Mouse (Mus musculus) CH12.LX (cell line): Measurements from ENCODE around the gene Acaa1a. TPM values are rescaled to one million over a fixed set of nuclear protein-coding genes. Genes with fewer than 3 reads are reported as not detected.
"Not testable (repeated sequence)": the region's sequence is repeated elsewhere in the genome, so short reads cannot be mapped to it uniquely, and the experiment has no call there.

Source experiments
- DNase-seq: peaks from one replicate; pipeline ENCODE4 v3.0.0-alpha.2; 2013; ENCODE audit errors: extremely low read depth
- H3K27ac ChIP-seq: 2 replicates; pipeline ENCODE4 v1.5.1; 2012; ENCODE audit warnings: low read depth, mild to moderate bottlenecking, control low read depth, moderate library complexity; ENCODE audit not compliant: insufficient read depth
- H3K27me3 ChIP-seq: replicated peaks from 2 replicates; pipeline ENCODE3; 2012; ENCODE audit warnings: inconsistent platforms
- H3K36me3 ChIP-seq, 2 experiments: replicated peaks in 1 of 2; 2 replicates each; pipeline versions ENCODE3 to v1.6.1; 2012; ENCODE audit warnings: inconsistent platforms in 1 of 2, low read length in 1 of 2, mild to moderate bottlenecking in 1 of 2, mixed read lengths in 1 of 2, moderate library complexity in 1 of 2; ENCODE audit not compliant: control insufficient read depth in 1 of 2, insufficient read depth in 1 of 2
- H3K4me1 ChIP-seq, 2 experiments: 2 replicates each; pipeline ENCODE4 v1.6.1; 2012; ENCODE audit warnings: inconsistent platforms in 1 of 2, moderate library complexity in 1 of 2; ENCODE audit not compliant: insufficient read depth in 2 of 2, control insufficient read depth in 1 of 2
- H3K4me2 ChIP-seq: 2 replicates; pipeline ENCODE4 v1.6.1; 2012; ENCODE audit warnings: low read depth, mild to moderate bottlenecking, control low read depth; ENCODE audit not compliant: poor library complexity, insufficient read depth, severe bottlenecking
- H3K4me3 ChIP-seq, 3 experiments: fragments of 150-350 bp in 1 of 3; sonication (generic) in 1 of 3; replicated peaks in 1 of 3; 2 replicates each; pipeline versions ENCODE3 to v1.5.1; 2011 to 2012; ENCODE audit warnings: low read depth in 2 of 3, low read length in 2 of 3, mild to moderate bottlenecking in 2 of 3, moderate library complexity in 2 of 3, control low read depth in 1 of 3, improper control_type of control experiment in 1 of 3, inconsistent platforms in 1 of 3, mixed read lengths in 1 of 3; ENCODE audit not compliant: poor library complexity in 1 of 3
- H3K79me2 ChIP-seq: replicated peaks from 2 replicates; pipeline ENCODE4 v1.6.1; 2012; ENCODE audit warnings: mild to moderate bottlenecking, moderate library complexity; ENCODE audit not compliant: control insufficient read depth, poor library complexity, insufficient read depth, severe bottlenecking; ENCODE audit errors: extremely low read depth
- H3K9ac ChIP-seq: 2 replicates; pipeline ENCODE4 v1.6.1; 2012; ENCODE audit warnings: low read depth, mild to moderate bottlenecking, control low read depth, moderate library complexity; ENCODE audit not compliant: insufficient read depth
- H3K9me3 ChIP-seq: replicated peaks from 2 replicates; pipeline ENCODE3; 2012; ENCODE audit warnings: low read length, inconsistent platforms, mixed read lengths
- BHLHE40 ChIP-seq: IDR thresholded peaks from 2 replicates; pipeline ENCODE4 v1.6.1; 2011; ENCODE audit warnings: mild to moderate bottlenecking, low read depth, low read length, improper control_type of control experiment
- CHD1 ChIP-seq: IDR thresholded peaks from 2 replicates; pipeline ENCODE4 v1.6.1; 2012; ENCODE audit warnings: low read depth, low read length, improper control_type of control experiment, inconsistent platforms
- CHD2 ChIP-seq: IDR thresholded peaks from 2 replicates; pipeline ENCODE4 v1.6.1; 2011; ENCODE audit warnings: low read length, improper control_type of control experiment
- CTCF ChIP-seq, 2 experiments: IDR thresholded peaks in 1 of 2; conservative IDR thresholded peaks in 1 of 2; 2 replicates each; pipeline ENCODE4 v1.5.1; 2011 to 2012; ENCODE audit warnings: low read depth in 2 of 2, low read length in 2 of 2, improper control_type of control experiment in 1 of 2, inconsistent platforms in 1 of 2, mild to moderate bottlenecking in 1 of 2, moderate library complexity in 1 of 2
- ELF1 ChIP-seq: IDR thresholded peaks from 2 replicates; pipeline ENCODE4 v1.6.1; 2014; ENCODE audit warnings: low read depth, mild to moderate bottlenecking, inconsistent platforms, low read length, improper control_type of control experiment
- EP300 ChIP-seq: IDR thresholded peaks from 2 replicates; pipeline ENCODE4 v1.6.1; 2011; ENCODE audit warnings: low read length, improper control_type of control experiment
- JUND ChIP-seq: conservative IDR thresholded peaks from 2 replicates; pipeline ENCODE4 v1.6.1; 2011; ENCODE audit warnings: low read depth, low read length, improper control_type of control experiment
- KAT2A ChIP-seq: IDR thresholded peaks from 2 replicates; pipeline ENCODE4 v1.6.1; 2012; ENCODE audit warnings: low read length, improper control_type of control experiment, inconsistent platforms; ENCODE audit not compliant: insufficient replicate concordance
- NELFE ChIP-seq: IDR thresholded peaks from 2 replicates; pipeline ENCODE4 v1.6.1; 2011; ENCODE audit warnings: low read depth, low read length, improper control_type of control experiment
- NRF1 ChIP-seq: IDR thresholded peaks from 2 replicates; pipeline ENCODE4 v1.6.1; 2014; ENCODE audit warnings: low read depth, mild to moderate bottlenecking, inconsistent platforms, low read length, improper control_type of control experiment, moderate library complexity
- POLR2AphosphoS2 ChIP-seq: IDR thresholded peaks from 2 replicates; pipeline ENCODE4 v1.6.1; 2011; ENCODE audit warnings: low read depth, low read length, improper control_type of control experiment
- SMC3 ChIP-seq: IDR thresholded peaks from 2 replicates; pipeline ENCODE4 v1.6.1; 2011; ENCODE audit warnings: low read depth, low read length, improper control_type of control experiment
- USF1 ChIP-seq: IDR thresholded peaks from 2 replicates; pipeline ENCODE4 v1.6.1; 2014; ENCODE audit warnings: low read depth, mild to moderate bottlenecking, inconsistent platforms, low read length, improper control_type of control experiment
- USF2 ChIP-seq: conservative IDR thresholded peaks from 2 replicates; pipeline ENCODE4 v1.6.1; 2011; ENCODE audit warnings: low read depth, low read length, improper control_type of control experiment
- ZKSCAN1 ChIP-seq: IDR thresholded peaks from 2 replicates; pipeline ENCODE4 v1.6.1; 2012; ENCODE audit warnings: low read depth, inconsistent platforms, low read length, improper control_type of control experiment, borderline replicate concordance
- dilution Hi-C: fragments of 300-500 bp; cut with MboI; formaldehyde crosslinking; loops from 2 replicates; pipeline ENCODE4 v1.14.3; 2020; ENCODE audit warnings: low sequenced_read_pairs; ENCODE audit not compliant: extremely low pct_unique_long_range_greater_than_20kb, extremely low pct_ligation_motif_present
- in situ Hi-C: fragments of 300-500 bp; cut with MboI; formaldehyde crosslinking; loops from 3 replicates; pipeline ENCODE4 v1.14.3; 2019; ENCODE audit warnings: low sequenced_read_pairs, low pct_ligation_motif_present, low pct_unique_long_range_greater_than_20kb, mixed read lengths
- polyA plus RNA-seq: library from polyadenylated mRNA; unstranded; fragments of >175 nt; gene quantifications from 2 replicates; pipeline ENCODE4 v1.2.1, GENCODE M21; 2012; ENCODE audit warnings: low read depth; ENCODE audit not compliant: insufficient read length
- total RNA-seq, 2 experiments: library from RNA; depleted of rRNA; stranded (reverse); fragments of 300-350 nt in 1 of 2; fragments of >200 nt in 1 of 2; gene quantifications; 2 replicates each; pipeline ENCODE4 v1.2.3; 2012 to 2014

The Acaa1a gene
- total and polyA plus RNA-seq, 3 experiments, result 22.4 to 57.8 (median 24.4) TPM

GRCm38 (mm10) chr9:119365284-119365683 lies 25.8 kb downstream of the Acaa1a start, which contains the start of gene Slc22a14:
TSS of gene Slc22a14 (minus strand) at chr9:119365553.
- dilution Hi-C loops (no loop called here), in situ Hi-C loops (no loop called here)
- Histone ChIP-seq H3K79me2 (no peaks in the 10 kb centered on the region), H3K9ac (no peak within 1 kb of the TSS), H3K4me1 (0 out of 4 replicates have a peak, but pooled peaks cover 0 to 3% of the 10 kb centered on the region in 2 experiments), H3K4me3 (no peak within 1 kb of the TSS), H3K4me2 (no peak within 1 kb of the TSS), H3K9me3 (no peaks in the 10 kb centered on the region), H3K27me3 (no peaks in the 10 kb centered on the region), H3K36me3 (peaks cover 23 to 48% of the 10 kb centered on the region in 2 experiments), H3K27ac (no peak within 1 kb of the TSS)
- DNase-seq, result no peak
- TF ChIP-seq USF2, result no peak
- no peak for TF ChIP-seq POLR2AphosphoS2
- no peak for TF ChIP-seq ZKSCAN1
- TF ChIP-seq CHD1, result no peak
- TF ChIP-seq ELF1, result no peak
- TF ChIP-seq NRF1, result no peak
- TF ChIP-seq JUND, result no peak
- TF ChIP-seq KAT2A, result no peak
- TF ChIP-seq, all 38 proteins: peak for 0

- TF ChIP-seq NELFE (no peak), USF1 (peak; percentile 65), CHD2 (no peak), BHLHE40 (peak; percentile 29; the same call in 1 of the 2 replicates), USF2 (peak; percentile 73), CTCF (conservative IDR thresholded peaks at IDR 0.05 in 1 of 2, IDR thresholded peaks at IDR 0.05 in 1 of 2; ENCODE audit: low read depth in 2 of 2, low read length in 2 of 2) (no peak), ZKSCAN1 (no peak), EP300 (no peak)
- no peaks in the 10 kb centered on the region for H3K27me3 ChIP-seq
- 0 out of 4 replicates have a peak, but pooled peaks cover 0 to 3% of the 10 kb centered on the region in 2 experiments for H3K4me1 ChIP-seq
- no peaks in the 10 kb centered on the region for H3K9me3 ChIP-seq
- no peak overlapping the region for H3K4me3 ChIP-seq
- peak; percentile 16 for DNase-seq
- dilution Hi-C loops (no loop called here), in situ Hi-C loops (no loop called here)
- H3K9ac ChIP-seq, result no peak overlapping the region
- H3K4me2 ChIP-seq, result no peak overlapping the region
- peaks cover 22 to 38% of the 10 kb centered on the region in 2 experiments for H3K36me3 ChIP-seq
- no peak overlapping the region for H3K27ac ChIP-seq
- no peaks in the 10 kb centered on the region for H3K79me2 ChIP-seq
Observed at GRCm38 (mm10) chr9:119368367-119368766, 28.9 kb downstream of the Acaa1a start.

GRCm38 (mm10) chr9:119370770-119371169 lies 31.3 kb downstream of the Acaa1a start:
- H3K4me1 ChIP-seq, DNase-seq, H3K9ac ChIP-seq, H3K4me3 ChIP-seq, H3K27ac ChIP-seq, H3K4me2 ChIP-seq, H3K79me2 ChIP-seq, H3K27me3 ChIP-seq, H3K9me3 ChIP-seq, dilution Hi-C loops, in situ Hi-C loops: not testable (repeated sequence)
- H3K36me3 ChIP-seq, result peaks cover 26 to 37% of the 10 kb centered on the region in 2 experiments
- peak in 1 of 2 experiments; percentile 54; a peak in 2 of 4 replicates for TF ChIP-seq CTCF (conservative IDR thresholded peaks at IDR 0.05 in 1 of 2, IDR thresholded peaks at IDR 0.05 in 1 of 2; ENCODE audit: low read depth in 2 of 2, low read length in 2 of 2)
- TF ChIP-seq SMC3, result peak; percentile 14; the same call in 1 of the 2 replicates
